Mouse (Mus musculus) CH12.LX (cell line): ENCODE data around the gene Klhdc7a.

Experiments used
- CTCF ChIP-seq, 2 experiments: IDR thresholded peaks in 1 of 2; conservative IDR thresholded peaks in 1 of 2; 2 replicates each; pipeline ENCODE4 v1.5.1; 2011 to 2012; ENCODE audit warnings: low read depth in 2 of 2, low read length in 2 of 2, improper control_type of control experiment in 1 of 2, inconsistent platforms in 1 of 2, mild to moderate bottlenecking in 1 of 2, moderate library complexity in 1 of 2
- EP300 ChIP-seq: IDR thresholded peaks from 2 replicates; pipeline ENCODE4 v1.6.1; 2011; ENCODE audit warnings: low read length, improper control_type of control experiment
- MAX ChIP-seq: IDR thresholded peaks from 2 replicates; pipeline ENCODE4 v1.6.1; 2011; ENCODE audit warnings: low read length, improper control_type of control experiment
- MEF2A ChIP-seq: IDR thresholded peaks from 2 replicates; pipeline ENCODE4 v1.6.1; 2014; ENCODE audit warnings: low read depth, mild to moderate bottlenecking, inconsistent platforms, low read length, improper control_type of control experiment, borderline replicate concordance
- MYC ChIP-seq: IDR thresholded peaks from 2 replicates; pipeline ENCODE4 v1.6.1; 2011; ENCODE audit warnings: low read depth, mild to moderate bottlenecking, improper control_type of control experiment, low read length
- PAX5 ChIP-seq: IDR thresholded peaks from 2 replicates; pipeline ENCODE4 v1.6.1; 2012; ENCODE audit warnings: low read length, inconsistent platforms, mixed read lengths
- POLR2A ChIP-seq: IDR thresholded peaks from 2 replicates; pipeline ENCODE4 v1.6.1; 2011; ENCODE audit warnings: low read depth, mild to moderate bottlenecking, improper control_type of control experiment, low read length
- RAD21 ChIP-seq: IDR thresholded peaks from 2 replicates; pipeline ENCODE4 v1.6.1; 2011; ENCODE audit warnings: low read depth, mild to moderate bottlenecking, low read length, improper control_type of control experiment, moderate library complexity
- TCF12 ChIP-seq: IDR thresholded peaks from 2 replicates; pipeline ENCODE4 v1.6.1; 2014; ENCODE audit warnings: low read depth, mild to moderate bottlenecking, inconsistent platforms, low read length, improper control_type of control experiment
- ZMIZ1 ChIP-seq: IDR thresholded peaks from 2 replicates; pipeline ENCODE4 v1.6.1; 2012; ENCODE audit warnings: low read depth, mild to moderate bottlenecking, inconsistent platforms, low read length, improper control_type of control experiment
- ZNF384 ChIP-seq: IDR thresholded peaks from 2 replicates; pipeline ENCODE4 v1.6.1; 2012; ENCODE audit warnings: low read depth, low read length, improper control_type of control experiment, inconsistent platforms

DNA sequence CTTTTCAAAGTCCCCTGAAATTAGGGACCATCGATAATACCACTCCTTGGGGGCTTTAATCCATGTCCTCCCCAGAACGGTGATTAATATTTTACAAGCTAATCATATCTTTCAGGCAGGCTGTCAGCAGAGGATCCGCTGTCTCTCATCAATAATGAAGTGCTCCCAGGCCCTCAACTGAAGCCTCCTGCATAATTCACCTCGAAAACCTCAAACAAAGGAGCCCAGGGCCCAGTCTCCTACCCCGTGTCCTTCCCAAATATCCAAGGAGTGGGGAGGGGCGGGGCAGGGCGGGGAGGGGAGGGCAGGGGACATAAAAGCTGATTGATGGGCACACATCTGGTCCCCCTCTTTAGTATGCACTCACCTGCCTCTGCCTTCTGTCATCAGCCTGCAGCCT, 31.2 kb upstream of the Klhdc7a start:
- TF ChIP-seq CTCF (conservative IDR thresholded peaks at IDR 0.05 in 1 of 2, IDR thresholded peaks at IDR 0.05 in 1 of 2; ENCODE audit: low read depth in 2 of 2, low read length in 2 of 2), result no peak
- no peak for TF ChIP-seq PAX5
- TF ChIP-seq POLR2A, result no peak
- TF ChIP-seq MAX, result no peak
- no peak for TF ChIP-seq ZMIZ1
- no peak for TF ChIP-seq RAD21
- TF ChIP-seq ZNF384, result no peak
- TF ChIP-seq MEF2A, result no peak
- no peak for TF ChIP-seq MYC
- no peak for TF ChIP-seq EP300
- no peak for TF ChIP-seq TCF12
